Mouse (Mus musculus) inflammation-experienced regulatory T-cells, adult 16 weeks (primary cell): Measurements from ENCODE around the gene Prph2. TPM values are rescaled to one million over a fixed set of nuclear protein-coding genes. Genes with fewer than 3 reads are reported as not detected.

ENCODE experiments used
- polyA plus RNA-seq: library from polyadenylated mRNA; unstranded; fragments of 100-300 nt; shearing (Covaris generic); gene quantifications from one replicate; pipeline ENCODE4 v1.2.1, GENCODE M21; 2017

Gene Prph2
- polyA plus RNA-seq = not detected

GRCm38 (mm10) chr17:46910186-46910585 is at the start of gene Prph2:
Prph2 (plus strand) TSS chr17:46910459.

GRCm38 (mm10) chr17:46890116-46890815 is 20.0 kb upstream of the Prph2 start, which contains the start of gene Tbcc:
Tbcc (plus strand) TSS chr17:46890684.

Other genes with a start within 250 kb of the Prph2 start
- gene Rrp36, start 236.1 kb upstream of the Prph2 start, polyA plus RNA-seq = 68.2 TPM
- 170 TPM for gene Mea1, start 231.7 kb upstream of the Prph2 start, polyA plus RNA-seq
- gene Klhdc3, start 229.5 kb upstream of the Prph2 start, polyA plus RNA-seq = 84.9 TPM
- 66.6 TPM for gene Ppp2r5d, start 205.3 kb upstream of the Prph2 start, polyA plus RNA-seq
- 3.0 TPM for gene Pex6, start 199.0 kb upstream of the Prph2 start, polyA plus RNA-seq
- 0.67 TPM for gene Gnmt, start 181.3 kb upstream of the Prph2 start, polyA plus RNA-seq
- 63.8 TPM for gene Cnpy3, start 158.2 kb upstream of the Prph2 start, polyA plus RNA-seq
- gene Ptcra, start 146.7 kb upstream of the Prph2 start, polyA plus RNA-seq = not detected
- 26.7 TPM for gene 2310039H08Rik, start 137.8 kb upstream of the Prph2 start, polyA plus RNA-seq
- gene Rpl7l1, start 127.8 kb upstream of the Prph2 start, polyA plus RNA-seq = 169 TPM
- gene Bicral, start 52.0 kb upstream of the Prph2 start, polyA plus RNA-seq = 23.2 TPM
- 23.2 TPM for gene Tbcc, start 19.8 kb upstream of the Prph2 start, polyA plus RNA-seq
- 24.5 TPM for gene Ubr2, start 100.1 kb downstream of the Prph2 start, polyA plus RNA-seq